In the genomic region with DNA sequence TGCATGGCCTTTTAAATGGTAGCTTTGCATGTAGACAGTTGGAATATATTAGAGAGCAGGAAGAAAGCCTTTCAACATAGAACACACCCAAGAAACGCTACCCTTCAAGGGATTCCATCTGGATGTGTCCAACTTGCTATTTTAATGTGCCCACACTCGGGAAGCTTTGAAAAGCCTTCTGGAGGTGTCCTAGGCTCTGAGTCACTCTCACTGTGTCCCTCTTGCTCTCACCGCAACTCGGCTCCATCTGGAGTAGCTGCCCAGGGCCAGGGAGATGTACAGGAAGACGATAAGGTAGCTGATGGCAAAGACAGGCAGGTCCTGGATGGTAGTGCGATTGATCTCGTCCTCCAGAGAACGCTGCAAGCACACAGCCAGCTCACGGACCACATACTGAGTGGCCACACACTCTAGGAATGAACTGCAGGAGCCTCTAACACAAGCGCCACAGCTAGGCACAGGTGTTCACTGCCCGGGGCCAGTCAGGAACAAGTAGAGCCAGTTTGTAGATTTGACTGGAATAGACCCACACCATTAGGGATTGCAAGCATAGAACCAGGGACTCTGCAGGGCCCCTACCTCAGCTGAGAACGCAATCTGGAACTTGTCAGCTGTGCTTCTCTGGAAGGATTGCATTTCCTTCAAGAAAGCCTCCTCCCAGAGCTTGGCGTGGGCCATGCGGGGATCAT, we compare ENCODE assay signal across 17 mouse cellular contexts. TPM values are rescaled to one million over a fixed set of nuclear protein-coding genes. Genes with fewer than 3 reads are reported as not detected.
DNase-seq lines count a peak whose midpoint lies in the region; ATAC-seq lines count a peak whose summit lies in the region.
"Had no signal": no experiment of that assay in that cellular context is flagged by ENCODE, and none has a peak within 500 bp of the region (broad histone marks: within the 10 kb centered on the region; RNA-seq: fewer than 3 reads in every experiment).

No protein-coding gene starts in this region.

- H3K4me1 ChIP-seq in forebrain, embryonic 11.5 days (replicated peaks; ENCODE audit: control insufficient read depth, insufficient read depth, low read length), result no peaks in the 10 kb centered on the region
- no peaks in the 10 kb centered on the region for H3K4me1 ChIP-seq in heart, embryonic 11.5 days (ENCODE audit: control insufficient read depth, insufficient read depth, low read length)
- H3K4me1 ChIP-seq: embryonic facial prominence, embryonic 15.5 days; forebrain, embryonic 15.5 days; limb, embryonic 13.5 days had no signal

- WGBS in forebrain, embryonic 11.5 days, result 78% methylated on average over 14 of the region's 14 CpGs
- 69% methylated on average over 14 of the region's 14 CpGs for WGBS in heart, embryonic 11.5 days (ENCODE audit: insufficient replicate concordance)

- H3K4me2 ChIP-seq in forebrain, embryonic 11.5 days (ENCODE audit: low read depth, low read length, severe bottlenecking), result no peak overlapping the region
- no peak overlapping the region for H3K4me2 ChIP-seq in heart, embryonic 11.5 days
- H3K4me2 ChIP-seq: embryonic facial prominence, embryonic 15.5 days; forebrain, embryonic 15.5 days; limb, embryonic 13.5 days had no signal

- H3K9ac ChIP-seq in forebrain, embryonic 11.5 days (ENCODE audit: low read length), result no peak overlapping the region
- no peak overlapping the region for H3K9ac ChIP-seq in heart, embryonic 11.5 days (ENCODE audit: low read depth, low read length)
- H3K9ac ChIP-seq: embryonic facial prominence, embryonic 15.5 days; forebrain, embryonic 15.5 days; limb, embryonic 13.5 days; liver, postnatal 0 days had no signal

- H3K4me3 ChIP-seq in forebrain, embryonic 11.5 days (ENCODE audit: low read depth, low read length), result no peak overlapping the region
- H3K4me3 ChIP-seq in heart, embryonic 11.5 days (ENCODE audit: low read depth, low read length), result no peak overlapping the region
- H3K4me3 ChIP-seq: embryonic facial prominence, embryonic 15.5 days; forebrain, embryonic 15.5 days; limb, embryonic 13.5 days had no signal

- no peak for ATAC-seq in forebrain, embryonic 11.5 days (replicated peaks; ENCODE audit: low FRiP score)
- ATAC-seq in heart, embryonic 11.5 days (replicated peaks; ENCODE audit: insufficient number of reproducible peaks, low FRiP score, low TSS enrichment), result no peak
- ATAC-seq: forebrain, embryonic 15.5 days; liver, postnatal 0 days had no signal

- peak; percentile 75 for DNase-seq in right cerebral cortex, adult 18-20 months
- no peak for DNase-seq in right cerebral cortex, postnatal 4 days
- DNase-seq in kidney, adult 11 months, result peak; percentile 9
- DNase-seq in kidney, postnatal 14 days, result peak; percentile 16
- no peak for DNase-seq in forebrain, embryonic 11.5 days (ENCODE audit: low spot score)
- DNase-seq in thymus, postnatal 4 days, result no peak
- DNase-seq: adrenal gland, postnatal 10 days; cerebellum, postnatal 36 days; heart, postnatal 14 days; liver, postnatal 0 days; midbrain, embryonic 14.5 days; thymus, postnatal 36 days had no signal

- no peak overlapping the region for H3K27ac ChIP-seq in forebrain, embryonic 11.5 days (ENCODE audit: low read depth, low read length)
- no peak overlapping the region for H3K27ac ChIP-seq in heart, embryonic 11.5 days (ENCODE audit: low read depth, low read length)
- H3K27ac ChIP-seq: embryonic facial prominence, embryonic 15.5 days; forebrain, embryonic 15.5 days; limb, embryonic 13.5 days; macrophage had no signal

- no peaks in the 10 kb centered on the region for H3K9me3 ChIP-seq in forebrain, embryonic 11.5 days (ENCODE audit: control insufficient read depth, low read length)
- no peaks in the 10 kb centered on the region for H3K9me3 ChIP-seq in heart, embryonic 11.5 days (replicated peaks; ENCODE audit: control insufficient read depth, low read length)
- H3K9me3 ChIP-seq: embryonic facial prominence, embryonic 15.5 days; forebrain, embryonic 15.5 days; limb, embryonic 13.5 days had no signal

- no peaks in the 10 kb centered on the region for H3K36me3 ChIP-seq in forebrain, embryonic 11.5 days (ENCODE audit: control insufficient read depth, insufficient read depth, low read length)
- no peaks in the 10 kb centered on the region for H3K36me3 ChIP-seq in heart, embryonic 11.5 days (ENCODE audit: control insufficient read depth, insufficient read depth, low read length)
- H3K36me3 ChIP-seq: embryonic facial prominence, embryonic 15.5 days; forebrain, embryonic 15.5 days; limb, embryonic 13.5 days had no signal

- H3K27me3 ChIP-seq in forebrain, embryonic 11.5 days (ENCODE audit: control insufficient read depth, insufficient read depth, low read length), result no peaks in the 10 kb centered on the region
- H3K27me3 ChIP-seq in heart, embryonic 11.5 days (ENCODE audit: control insufficient read depth, insufficient read depth, low read length), result peaks cover 2% of the 10 kb centered on the region; the same call in 1 of the 2 replicates
- H3K27me3 ChIP-seq: embryonic facial prominence, embryonic 15.5 days; forebrain, embryonic 15.5 days; limb, embryonic 13.5 days had no signal

RNA-seq across cellular contexts. Expression of gene Npc1l1, which starts 5.3 kb away (rescaled TPM):
- polyA plus RNA-seq in forebrain, embryonic 11.5 days (2014; fragmentation: Nextera tagmentation; extraction: Ambion mirVana), result not detected in 2 replicates
- polyA plus RNA-seq in heart, embryonic 11.5 days (2014; fragmentation: Nextera tagmentation; extraction: Ambion mirVana), result not detected in 2 replicates
- polyA plus RNA-seq: liver, postnatal 0 days; midbrain, embryonic 14.5 days had no signal

RNA-seq across cellular contexts. Expression of gene Nudcd3, which starts 24.5 kb away (rescaled TPM):
- polyA plus RNA-seq in forebrain, embryonic 11.5 days (2014; fragmentation: Nextera tagmentation; extraction: Ambion mirVana), result 47.9 and 55.1 TPM in 2 replicates
- polyA plus RNA-seq in heart, embryonic 11.5 days (2014; fragmentation: Nextera tagmentation; extraction: Ambion mirVana), result 28.8 and 33.7 TPM in 2 replicates

RNA-seq across cellular contexts. Expression of gene A730071L15Rik, which starts 24.9 kb away (rescaled TPM):
- 0.55 and 0.72 TPM in 2 replicates for polyA plus RNA-seq in forebrain, embryonic 11.5 days (2014; fragmentation: Nextera tagmentation; extraction: Ambion mirVana)
- polyA plus RNA-seq in heart, embryonic 11.5 days (2014; fragmentation: Nextera tagmentation; extraction: Ambion mirVana), result 0.28 and 0.84 TPM in 2 replicates
- polyA plus RNA-seq: macrophage had no signal

RNA-seq across cellular contexts. Expression of gene Ddx56, which starts 42.9 kb away (rescaled TPM):
- polyA plus RNA-seq in forebrain, embryonic 11.5 days (2014; fragmentation: Nextera tagmentation; extraction: Ambion mirVana), result 104 and 110 TPM in 2 replicates
- polyA plus RNA-seq in heart, embryonic 11.5 days (2014; fragmentation: Nextera tagmentation; extraction: Ambion mirVana), result 69.5 and 71.7 TPM in 2 replicates

RNA-seq across cellular contexts. Expression of gene Tmed4, which starts 50.0 kb away (rescaled TPM):
- polyA plus RNA-seq in forebrain, embryonic 11.5 days (2014; fragmentation: Nextera tagmentation; extraction: Ambion mirVana), result 135 and 144 TPM in 2 replicates
- polyA plus RNA-seq in heart, embryonic 11.5 days (2014; fragmentation: Nextera tagmentation; extraction: Ambion mirVana), result 92.0 and 94.3 TPM in 2 replicates

Comparison
In these comparisons a context has a peak if more than half of its experiments do, and no peak if none do; other contexts are left out.
1. DNase-seq: peak in right cerebral cortex, adult 18-20 months (single experiment), kidney, adult 11 months (single experiment) and kidney, postnatal 14 days (single experiment); none in right cerebral cortex, postnatal 4 days (single experiment), forebrain, embryonic 11.5 days (single experiment) and thymus, postnatal 4 days (single experiment).